Mouse (Mus musculus) urinary bladder, adult 18-20 months (tissue): ENCODE data around the gene Egln1.

ENCODE experiments used
- DNase-seq, 2 experiments: peaks; one replicate each; pipeline ENCODE4 v3.0.0; 2022; ENCODE audit warnings: low spot score in 2 of 2, mixed read lengths in 2 of 2

Gene Egln1

DNA sequence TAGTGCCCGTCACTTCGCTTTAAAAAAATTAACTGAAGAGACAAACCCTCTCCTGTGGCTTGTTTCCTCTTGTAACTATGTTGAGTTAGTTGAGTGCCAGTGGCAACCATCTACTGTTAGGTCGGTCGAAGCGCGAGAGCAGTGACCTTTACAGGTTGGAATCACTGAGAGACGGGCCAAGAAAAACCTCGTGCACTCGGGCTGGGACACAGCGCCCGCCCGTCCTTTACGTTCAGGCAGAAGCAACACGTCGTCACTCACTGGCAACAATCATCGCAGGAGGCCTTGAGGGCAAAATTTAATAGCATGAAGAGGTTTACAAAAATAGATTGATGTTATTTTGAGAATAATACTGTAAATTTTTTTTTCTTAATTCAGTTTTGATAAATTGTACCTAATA is 39.2 kb downstream of the Egln1 start:
- no peak for DNase-seq

DNA sequence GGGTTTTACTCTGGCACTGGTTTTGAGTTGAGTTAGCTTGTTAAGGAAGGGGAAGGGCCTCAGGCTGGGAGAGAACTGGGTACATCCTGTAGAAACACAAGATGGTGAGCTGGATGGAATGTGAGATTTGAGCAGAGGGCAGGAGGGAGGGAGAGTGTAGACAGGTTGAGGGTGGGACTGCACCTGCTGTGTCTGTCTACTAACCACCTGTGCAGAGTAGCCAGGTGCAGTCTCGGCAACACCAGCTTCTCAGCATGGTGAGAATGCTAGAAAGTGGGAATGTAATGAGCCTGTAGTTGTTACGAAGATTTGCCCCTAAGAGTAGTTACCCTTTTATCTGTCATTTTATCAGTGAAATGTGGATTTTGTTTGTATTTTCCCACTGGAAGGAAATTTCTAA is 43.6 kb downstream of the Egln1 start:
- no peak for DNase-seq

DNA sequence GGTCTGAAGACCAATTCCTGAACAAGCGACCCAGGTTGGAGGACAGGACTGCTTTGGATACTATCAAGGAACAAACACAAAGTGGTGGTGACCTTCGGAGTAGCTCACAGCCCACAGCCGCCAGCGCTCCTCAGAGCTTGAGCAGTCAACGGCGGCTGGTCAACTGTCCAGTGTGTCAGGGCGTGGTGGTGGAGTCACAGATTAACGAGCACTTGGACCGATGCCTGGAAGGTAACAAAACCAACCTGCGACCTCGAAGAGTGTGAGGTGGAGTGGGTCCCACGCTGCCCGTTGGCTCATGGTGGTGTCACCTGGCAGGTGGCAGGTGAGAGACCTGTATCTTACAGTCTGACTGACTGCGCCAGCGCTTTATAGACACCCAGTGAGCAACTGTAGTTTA is 45.9 kb downstream of the Egln1 start:
- no peak for DNase-seq

DNA sequence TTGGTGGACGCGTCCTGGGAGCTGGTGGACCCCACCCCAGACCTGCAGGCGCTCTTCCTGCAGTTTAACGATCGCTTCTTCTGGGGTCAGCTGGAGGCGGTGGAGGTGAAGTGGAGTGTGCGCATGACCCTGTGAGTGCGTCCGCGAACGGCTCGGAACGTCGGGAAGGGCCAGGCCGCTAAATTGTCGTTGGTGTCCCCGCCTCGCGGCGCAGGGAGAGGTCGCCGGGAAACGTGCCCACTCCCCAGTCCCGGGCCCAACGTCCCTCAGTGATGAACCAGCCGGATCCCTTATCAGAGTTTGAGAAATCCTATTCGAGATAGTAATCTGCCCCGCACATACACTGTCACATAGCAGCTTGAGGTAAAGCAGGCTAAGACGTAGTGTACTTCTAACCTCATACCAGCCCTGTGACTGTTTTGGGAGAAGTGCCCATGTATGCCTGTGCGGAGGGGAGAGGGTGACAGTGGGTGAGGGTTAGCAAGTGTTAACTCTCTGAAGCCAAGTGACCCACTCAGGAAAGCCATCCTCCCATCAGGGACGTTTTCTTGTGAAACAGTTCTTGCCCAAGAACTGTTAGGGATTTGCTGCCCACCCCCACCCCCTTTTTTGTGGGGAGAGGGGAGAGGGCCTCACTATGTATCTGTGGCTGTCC is 50.7 kb downstream of the Egln1 start:
- peak in 1 of 2 experiments; percentile 14 for DNase-seq

DNA sequence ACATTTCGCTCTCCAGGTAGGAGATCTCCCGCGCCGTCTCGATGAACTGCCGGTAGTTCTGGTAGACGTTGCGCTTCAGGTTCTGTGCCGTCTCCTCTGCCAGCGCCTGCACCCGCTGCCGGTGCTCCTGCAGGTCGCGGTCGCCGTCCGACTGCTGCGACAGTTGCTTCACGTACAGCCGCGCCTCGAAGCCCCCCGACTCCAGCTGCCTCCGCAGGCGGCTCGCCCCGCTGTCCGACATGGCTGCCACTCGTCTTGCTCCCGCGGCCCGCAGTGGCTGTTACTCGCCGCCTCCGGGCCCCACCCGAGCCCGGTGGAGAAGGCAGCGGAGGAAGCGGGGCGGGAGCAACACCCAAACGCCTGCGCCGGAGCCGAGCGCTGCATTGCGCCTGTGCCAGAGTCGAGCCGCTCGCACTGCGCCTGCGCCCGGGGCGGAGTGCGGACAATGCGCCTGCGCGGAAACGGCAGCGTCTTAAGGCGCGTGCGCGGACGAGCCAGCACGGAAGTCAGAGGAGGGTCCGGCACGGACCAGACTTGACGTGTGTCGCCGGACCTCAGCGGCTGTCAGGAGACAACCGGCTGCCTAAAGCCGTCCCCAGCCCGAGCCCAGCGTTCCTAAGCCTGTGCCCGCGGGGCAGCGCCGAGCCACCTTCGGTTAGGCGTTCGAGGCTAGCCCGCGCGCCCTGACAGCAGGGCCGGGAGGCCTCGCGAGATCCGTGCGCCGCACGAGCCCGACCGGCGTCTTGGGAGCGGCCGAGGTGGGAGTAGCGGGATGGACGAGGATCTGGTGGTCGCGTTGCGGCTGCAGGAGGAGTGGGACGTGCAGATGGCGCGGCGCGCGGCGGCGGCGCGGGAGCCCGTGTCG is 51.5 kb downstream of the Egln1 start, which contains the start of the genes Exoc8 and Sprtn:
Gene Exoc8 (minus strand): TSS at position 320 of the 865 bp plus-strand sequence.
Gene Sprtn (plus strand): TSS at position 501 of the 865 bp plus-strand sequence.
- DNase-seq, result peak; percentile 96 to 98

DNA sequence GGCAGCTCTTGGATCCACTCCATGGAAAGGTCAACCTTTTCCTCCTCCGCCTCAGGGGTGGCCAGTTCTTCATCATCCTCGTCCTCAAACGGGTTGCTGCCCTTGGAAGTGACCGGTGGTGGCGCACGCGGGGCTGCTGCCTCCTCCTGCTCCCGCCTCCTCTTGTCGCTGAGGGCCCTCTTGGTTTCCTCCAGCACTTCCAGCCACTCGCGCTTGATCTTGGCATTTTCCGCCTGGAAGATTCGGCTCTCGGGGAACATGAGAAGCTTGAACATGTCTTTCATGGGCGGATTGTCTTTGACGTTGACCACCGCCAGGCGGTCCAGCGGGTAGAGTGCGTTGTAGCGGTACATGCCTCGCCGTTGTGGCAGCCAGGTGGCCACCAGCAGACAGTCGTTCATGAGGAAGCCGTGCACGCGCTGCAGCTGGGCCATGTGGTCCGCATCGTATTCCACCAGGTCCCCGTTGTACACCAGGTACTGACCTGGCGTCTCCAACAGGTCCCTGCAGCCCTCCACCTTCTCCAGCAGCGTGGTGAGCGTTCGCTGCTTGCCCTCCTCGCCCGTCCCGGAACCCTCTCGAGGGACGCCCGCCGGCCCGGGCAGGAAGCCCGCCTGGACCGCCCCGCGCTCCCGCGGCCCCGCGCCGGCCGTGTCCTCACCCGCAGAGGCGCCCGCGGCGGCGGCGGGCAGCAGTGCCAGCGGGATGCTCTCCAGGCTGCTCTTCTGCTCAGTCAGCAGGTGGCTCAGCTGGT is 52.3 kb downstream of the Egln1 start:
- DNase-seq, result peak; percentile 67 to 69

DNA sequence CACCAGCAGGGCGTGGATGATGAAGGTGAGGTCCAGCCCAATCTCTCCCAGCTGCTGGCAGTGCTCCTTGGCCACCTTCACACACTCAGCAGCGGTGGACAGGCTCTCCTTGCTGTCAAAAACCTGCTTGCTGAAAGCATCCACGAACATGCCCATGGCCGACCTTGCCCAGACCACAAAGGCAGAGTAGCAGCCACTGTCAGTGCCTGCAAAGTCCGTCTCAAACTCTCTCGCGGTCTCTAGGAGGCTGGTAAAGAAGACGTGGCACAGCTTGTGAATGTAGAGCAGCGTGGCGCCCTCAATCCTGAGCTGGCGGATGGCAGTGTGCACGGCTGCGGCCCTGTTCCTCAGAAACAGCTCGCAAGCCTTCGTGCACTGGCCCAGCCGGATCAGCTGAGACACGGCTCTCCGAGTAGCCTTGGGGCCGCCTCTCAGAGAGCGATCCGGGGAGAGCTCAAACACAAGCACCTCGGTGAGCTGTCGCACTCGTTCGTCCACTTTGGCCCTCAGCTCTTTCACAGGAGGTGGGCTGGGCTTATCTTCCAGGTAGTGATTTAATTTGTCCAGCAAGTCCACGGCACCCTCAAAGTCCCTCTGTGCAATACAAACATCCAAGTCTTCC is 53.0 kb downstream of the Egln1 start:
- DNase-seq, result peak in 1 of 2 experiments; percentile 25

DNA sequence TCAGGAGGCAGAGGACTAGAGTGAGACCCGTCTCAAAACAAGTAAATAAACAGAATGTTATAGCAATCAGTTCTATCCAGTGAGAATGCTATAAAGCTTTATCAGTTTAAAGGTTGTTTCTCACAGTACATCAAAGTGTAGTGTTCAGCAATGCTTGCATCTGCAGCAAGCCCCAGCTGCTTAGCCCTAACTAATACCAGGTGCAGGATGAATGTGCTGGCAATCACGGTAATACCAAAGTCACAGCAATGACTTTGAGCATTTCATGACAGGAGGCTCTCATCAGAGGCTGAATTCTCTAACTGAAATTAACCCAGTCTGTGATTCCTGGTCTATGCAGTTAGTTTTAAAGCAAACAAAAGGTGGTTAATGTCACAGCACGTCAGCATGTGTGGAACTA is 56.5 kb downstream of the Egln1 start:
- DNase-seq, result no peak

DNA sequence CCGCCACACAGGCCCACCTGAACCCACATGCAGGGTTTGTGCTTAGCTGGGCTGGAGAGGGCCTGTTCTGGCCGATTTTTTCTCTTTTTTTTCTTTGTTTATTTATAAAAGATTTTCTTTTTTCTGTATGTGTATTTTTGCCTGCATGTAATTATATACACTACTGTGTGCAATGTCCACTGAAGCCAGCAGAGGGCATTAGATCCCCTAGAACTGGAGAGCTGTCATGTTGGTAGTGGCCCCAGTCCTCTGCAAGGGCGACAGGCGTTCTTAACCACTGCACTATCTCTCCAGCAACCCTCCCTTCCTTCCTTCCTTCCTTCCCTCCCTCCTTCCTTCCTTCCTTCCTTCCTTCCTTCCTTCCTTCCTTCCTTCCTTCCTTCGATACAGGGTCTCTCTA is 60.7 kb downstream of the Egln1 start:
- no peak for DNase-seq

DNA sequence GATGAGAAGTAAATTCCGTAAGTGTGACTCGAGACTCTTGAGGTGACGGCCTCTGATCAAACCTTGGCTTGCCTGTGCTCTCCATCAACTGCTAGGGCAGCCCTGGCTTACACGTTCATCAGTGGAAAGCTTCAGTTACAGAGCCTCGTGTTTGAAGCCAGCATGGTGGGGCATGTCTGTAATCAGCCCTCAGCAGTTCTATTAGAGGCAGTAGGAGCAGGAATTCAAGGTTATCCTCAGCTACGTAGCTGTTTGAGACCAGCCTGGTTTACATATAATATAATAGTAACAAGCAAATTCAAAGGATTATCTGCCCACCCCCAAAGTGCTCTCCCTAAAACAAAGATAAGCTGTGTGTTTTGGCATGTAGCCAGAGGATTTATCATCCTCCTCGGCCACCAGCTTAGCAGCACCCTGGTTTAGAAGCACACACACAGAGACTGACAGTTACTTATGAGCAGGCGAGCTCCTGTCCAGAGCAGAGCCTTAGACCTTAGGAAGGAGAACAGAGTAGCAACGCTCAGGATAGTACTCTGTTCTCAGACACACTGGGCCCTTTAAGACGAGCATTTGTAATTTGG is 70.1 kb downstream of the Egln1 start:
- DNase-seq, result no peak

DNA sequence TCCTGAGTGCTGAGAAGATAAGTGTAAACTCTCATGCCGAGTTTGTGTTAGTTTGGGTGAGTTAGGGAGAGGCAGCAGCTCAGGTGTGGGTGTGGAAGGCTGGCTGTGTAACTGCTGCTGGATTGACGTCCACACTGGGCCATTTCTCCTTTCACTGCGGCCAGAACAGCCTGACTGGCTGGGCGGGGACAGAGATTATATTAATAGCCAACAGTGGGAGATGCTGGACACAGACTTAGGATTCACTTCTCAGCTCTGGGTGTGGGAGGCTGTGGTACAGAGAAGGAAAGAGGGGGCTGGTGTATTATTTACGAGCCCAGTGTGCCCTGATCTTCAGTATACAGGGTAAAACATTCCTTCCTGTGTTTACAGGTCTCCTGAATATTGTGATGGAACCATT is 71.0 kb downstream of the Egln1 start:
- no peak for DNase-seq

DNA sequence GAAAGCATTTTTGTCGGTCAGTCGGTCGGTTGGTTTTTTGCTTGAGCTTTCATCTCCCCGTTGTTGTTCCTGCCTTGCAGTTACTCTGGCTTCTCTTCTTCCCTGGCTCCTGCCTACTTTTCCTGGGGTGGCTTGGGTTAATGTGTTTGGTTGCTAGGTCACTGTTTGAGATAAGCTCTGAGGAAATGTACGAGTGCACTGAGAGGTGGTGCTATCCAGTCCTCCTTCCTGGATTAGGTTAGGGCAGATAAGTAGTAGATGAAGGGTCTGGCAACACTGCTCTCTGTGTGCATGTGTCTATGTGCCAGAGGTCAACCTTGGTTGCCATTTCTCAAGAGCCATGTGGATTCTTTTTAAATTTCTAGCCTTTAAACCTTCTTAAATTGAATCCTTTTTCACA is 76.4 kb downstream of the Egln1 start:
- no peak for DNase-seq

DNA sequence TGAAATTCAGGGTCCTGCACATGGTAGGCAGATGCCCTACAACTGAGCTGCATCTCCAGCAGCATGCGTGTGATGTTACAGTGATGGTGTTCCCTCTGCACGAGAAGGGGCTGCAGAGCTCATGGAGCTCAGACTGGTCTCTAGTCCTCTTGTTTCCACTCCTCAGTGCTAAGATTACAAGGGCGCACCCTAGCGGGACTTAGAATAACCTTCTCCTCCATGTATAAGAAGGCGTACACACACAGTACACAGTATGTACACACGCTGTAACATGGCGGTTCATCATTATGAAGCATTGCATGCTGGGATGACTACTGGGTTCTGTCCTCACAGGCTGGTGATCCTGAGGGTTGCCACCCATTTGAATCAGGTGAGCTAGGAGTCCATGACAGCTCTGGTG is 77.0 kb downstream of the Egln1 start:
- DNase-seq, result no peak

DNA sequence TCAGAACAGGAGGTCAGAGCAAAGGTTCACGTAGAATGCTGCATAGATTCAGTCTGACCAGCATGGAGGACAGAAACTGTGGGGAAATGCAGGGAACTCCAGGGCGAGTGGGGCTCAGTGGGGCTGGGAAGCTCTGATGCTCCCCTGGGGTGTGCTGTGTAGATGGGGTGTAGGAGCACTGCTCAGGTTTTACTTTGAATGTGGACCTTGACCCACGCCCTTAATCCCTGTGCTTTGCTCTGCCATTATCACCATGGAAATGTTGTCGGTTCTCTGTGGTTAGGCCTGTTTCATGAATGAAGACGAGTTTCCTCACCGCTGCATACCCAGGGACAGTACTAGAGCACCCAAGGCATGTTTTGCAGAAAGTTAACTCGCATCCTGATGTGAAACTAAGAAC is 77.7 kb downstream of the Egln1 start:
- DNase-seq, result no peak

DNA sequence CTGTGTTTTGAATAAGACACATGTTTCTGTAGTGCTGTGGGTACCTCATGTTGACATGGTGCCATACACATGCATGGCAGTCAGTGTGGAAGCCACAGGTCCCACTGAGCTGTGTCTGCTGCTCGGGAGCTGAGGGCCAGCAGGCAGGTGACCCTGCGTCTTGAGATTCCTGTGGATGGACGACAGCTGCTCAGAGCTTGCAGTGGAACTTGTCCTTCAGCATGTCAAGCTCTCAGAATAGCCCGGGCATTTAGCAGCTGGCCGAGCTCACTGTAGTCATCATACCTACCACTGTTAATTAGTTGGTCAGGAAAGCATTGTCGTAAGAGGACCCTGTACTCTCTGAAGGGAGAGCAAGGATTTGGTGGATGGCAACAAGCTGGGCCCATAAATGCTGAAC is 79.4 kb downstream of the Egln1 start:
- no peak for DNase-seq

DNA sequence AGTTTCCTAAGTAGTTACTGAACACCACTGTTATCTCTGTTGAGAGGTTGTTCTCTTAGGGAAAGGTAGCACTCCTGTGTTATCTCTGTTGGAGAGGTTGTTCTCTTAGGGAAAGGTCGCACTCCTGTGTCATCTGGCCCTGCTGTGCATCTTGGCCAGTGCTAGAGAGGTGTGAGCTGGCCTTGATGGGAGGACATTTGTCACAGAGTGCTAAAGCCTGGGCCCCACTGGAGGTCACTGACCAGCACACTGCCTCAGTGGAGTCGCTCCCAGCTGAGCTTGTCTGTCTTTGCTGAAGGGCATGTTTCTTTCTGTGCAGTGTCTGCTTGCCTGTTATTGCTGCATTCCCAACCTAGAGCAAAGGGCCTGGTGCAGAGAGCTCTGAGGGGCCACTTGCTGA is 82.0 kb downstream of the Egln1 start:
- no peak for DNase-seq

DNA sequence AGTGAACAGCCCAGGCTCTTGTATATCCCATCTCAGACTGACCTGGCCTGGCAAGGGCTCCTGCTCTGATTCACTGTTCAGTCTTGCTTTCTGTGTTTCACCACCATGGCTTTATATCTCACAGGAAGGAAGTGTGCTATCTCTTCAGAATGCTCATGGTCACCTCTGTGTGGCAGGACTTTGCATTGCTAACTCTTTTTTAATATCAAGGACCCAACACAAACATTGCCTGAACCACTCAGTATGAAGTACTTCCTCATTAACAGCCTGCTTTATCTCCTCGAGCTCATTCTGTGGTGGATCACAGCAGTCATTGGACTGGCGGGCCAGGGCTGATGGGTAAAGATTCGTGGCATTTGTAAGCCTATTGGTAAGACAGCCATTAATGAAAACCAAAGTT is 82.5 kb downstream of the Egln1 start:
- DNase-seq, result no peak

DNA sequence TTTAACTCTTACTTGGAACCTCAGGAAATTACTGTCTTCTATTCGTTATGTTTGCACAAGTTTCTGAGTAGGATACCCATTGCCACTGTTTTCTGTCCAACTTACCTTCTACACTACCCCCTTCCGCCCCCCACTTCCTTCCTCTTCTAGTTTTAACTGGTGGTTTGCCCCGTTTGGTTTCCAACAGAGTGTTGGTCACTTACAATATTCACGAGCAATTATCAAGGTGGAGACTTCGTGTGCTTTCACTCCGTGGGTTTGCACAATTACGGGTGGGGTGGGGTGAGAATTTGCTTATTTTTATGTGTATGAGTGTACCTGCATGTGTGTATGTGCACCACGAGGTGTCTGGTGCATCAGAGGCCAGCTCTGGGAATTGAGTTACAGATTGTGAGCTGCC is 85.4 kb downstream of the Egln1 start:
- DNase-seq, result no peak

DNA sequence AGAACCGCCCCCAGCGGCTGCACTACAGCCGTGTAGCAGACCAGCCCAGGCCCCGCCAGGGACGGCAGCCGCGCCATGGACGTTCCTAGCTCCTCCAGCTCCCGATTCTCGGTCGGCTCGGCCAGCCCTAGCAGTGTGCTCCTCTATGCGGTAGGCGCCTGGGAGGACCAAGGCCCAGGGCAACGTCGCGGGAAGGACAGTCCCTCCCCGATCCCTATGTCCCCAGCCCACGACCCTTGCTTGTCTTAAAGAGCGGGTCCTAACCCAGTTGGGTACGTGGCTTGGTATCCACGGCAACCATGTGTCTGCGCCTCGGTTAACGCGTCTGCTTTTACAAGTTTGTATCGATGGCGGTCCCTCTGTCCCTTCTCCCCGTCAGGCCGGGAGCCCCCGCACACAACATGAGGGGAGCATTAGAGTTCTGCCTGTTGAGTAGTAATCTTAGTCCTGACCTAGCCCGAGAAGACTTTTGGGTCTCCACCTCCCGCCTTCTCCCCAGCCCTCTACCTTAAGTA is 85.9 kb downstream of the Egln1 start:
- DNase-seq, result no peak

DNA sequence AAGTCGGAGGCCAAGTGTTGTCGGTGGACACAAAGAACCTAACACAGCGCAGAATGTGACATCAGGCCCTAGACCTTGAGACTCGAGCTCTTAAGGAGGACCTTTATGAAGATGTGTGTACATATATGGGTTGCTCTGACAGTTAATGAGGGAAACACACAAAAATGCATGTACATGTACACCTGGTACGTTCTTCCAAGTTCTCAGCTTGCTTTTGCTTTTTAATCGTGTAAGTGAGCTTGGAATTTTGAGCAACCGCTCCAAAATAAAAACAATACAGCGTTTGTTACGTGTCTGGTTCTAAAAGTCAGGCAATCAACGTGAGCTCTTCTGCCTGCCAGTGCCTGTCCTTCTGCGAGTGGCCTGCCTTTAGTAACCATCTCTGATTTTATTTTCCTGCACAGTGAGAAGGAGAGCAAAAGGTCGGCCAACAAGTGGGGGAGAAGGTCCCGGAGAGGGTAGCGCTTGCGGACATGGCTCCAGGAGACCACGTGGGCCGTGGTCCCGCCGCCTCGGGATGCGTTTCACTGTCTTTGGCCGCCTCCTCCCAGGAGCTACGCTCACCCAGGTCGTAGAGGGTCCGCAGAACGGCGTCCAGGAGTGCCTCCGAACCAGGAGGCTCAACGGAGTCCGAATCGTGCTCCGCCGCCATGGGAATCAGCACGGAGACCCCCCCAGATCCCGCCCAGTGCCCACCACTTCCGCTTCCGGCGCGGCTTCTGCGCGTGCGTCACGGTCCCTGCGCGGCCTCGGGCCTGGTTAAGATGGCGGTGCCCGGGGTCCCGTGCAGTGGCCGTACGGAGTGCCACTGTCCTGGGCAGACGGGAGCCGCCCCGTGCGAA is 86.6 kb downstream of the Egln1 start, which contains the start of the genes Gnpat and 2810004N23Rik:
Gene Gnpat (plus strand): TSS at position 713 of the 842 bp plus-strand sequence.
Gene 2810004N23Rik (minus strand): TSS at position 800 of the 842 bp plus-strand sequence.
- peak; percentile 87 to 96 for DNase-seq
